Mouse (Mus musculus) kidney, adult 2 months (tissue): ENCODE measurements around the gene Troap. TPM values are rescaled to one million over a fixed set of nuclear protein-coding genes. Genes with fewer than 3 reads are reported as not detected.

Experiments used
- DNase-seq: peaks from one replicate; pipeline ENCODE4 v3.0.0; 2021
- H3K27ac ChIP-seq: fragments of 200-500 bp; 2 replicates; pipeline ENCODE4 v1.5.1; 2012; ENCODE audit warnings: low read depth, low read length, control low read depth, inconsistent platforms; ENCODE audit not compliant: insufficient read depth
- H3K27me3 ChIP-seq: fragments of 200-500 bp; replicated peaks from 2 replicates; pipeline ENCODE4 v1.6.1; 2012; ENCODE audit warnings: mild to moderate bottlenecking, moderate library complexity, low read length, inconsistent platforms; ENCODE audit not compliant: control insufficient read depth, insufficient read depth
- H3K36me3 ChIP-seq: fragments of 200-500 bp; 2 replicates; pipeline ENCODE4 v1.6.1; 2012; ENCODE audit warnings: mild to moderate bottlenecking, moderate library complexity, low read length, inconsistent platforms; ENCODE audit not compliant: control insufficient read depth, insufficient read depth
- H3K4me1 ChIP-seq: fragments of 200-500 bp; 2 replicates; pipeline ENCODE4 v1.6.1; 2011; ENCODE audit warnings: low read length; ENCODE audit not compliant: control insufficient read depth, insufficient read depth
- H3K4me3 ChIP-seq: fragments of 200-500 bp; 2 replicates; pipeline ENCODE4 v1.5.1; 2011; ENCODE audit warnings: mild to moderate bottlenecking, low read depth, low read length, control low read depth; ENCODE audit not compliant: insufficient read depth
- CTCF ChIP-seq: fragments of 200-500 bp; conservative IDR thresholded peaks from 2 replicates; pipeline ENCODE4 v1.5.1; 2011; ENCODE audit warnings: low read depth, mild to moderate bottlenecking, control low read depth, low read length, moderate library complexity, mixed read lengths; ENCODE audit not compliant: insufficient read depth, insufficient read length
- POLR2A ChIP-seq: fragments of 200-500 bp; IDR thresholded peaks from one replicate; pipeline ENCODE4 v1.6.1; 2011; ENCODE audit warnings: low read depth, low read length, control low read depth
- WGBS: fragments of 180-500 bp; shearing (Covaris S2); methylation state at CpG from one replicate; pipeline ENCODE4 v1.1.7; 2018; 5-methylcytosine and 5-hydroxymethylcytosine counted together
- polyA plus RNA-seq: library from polyadenylated mRNA; depleted of rRNA; stranded (reverse); fragments of >200 nt; gene quantifications from 2 replicates; pipeline ENCODE4 v1.2.3, GENCODE M21; 2012

Troap gene
- polyA plus RNA-seq, 1 experiment: 0.33 TPM

DNA sequence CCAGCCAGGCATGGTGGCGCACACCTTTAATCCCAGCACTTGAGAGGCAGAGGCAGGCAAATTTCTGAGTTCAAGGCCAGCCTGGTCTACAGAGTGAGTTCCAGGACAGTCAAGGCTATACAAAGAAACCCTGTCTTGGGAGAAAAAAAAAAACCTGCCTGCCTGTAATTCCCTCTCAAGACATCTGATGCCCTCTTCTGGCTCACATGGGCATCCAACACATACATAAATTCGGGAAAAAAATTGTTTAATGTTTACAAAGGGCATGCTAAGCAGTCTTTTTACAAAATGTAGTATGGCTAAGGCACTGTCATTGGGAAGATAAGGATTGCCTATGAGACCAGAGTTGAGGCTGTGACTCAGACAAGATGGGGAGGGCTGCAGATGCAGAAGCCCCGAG is 5.4 kb downstream of the Troap start:
- Histone ChIP-seq H3K4me1 (peaks cover 9% of the 10 kb centered on the region; the same call in 1 of the 2 replicates), H3K36me3 (no peaks in the 10 kb centered on the region), H3K4me3 (no peak overlapping the region), H3K27ac (no peak overlapping the region), H3K27me3 (no peaks in the 10 kb centered on the region)
- whole genome bisulfite sequencing: 78% methylated on average over 3 of the region's 3 CpGs
- no peak for DNase-seq
- TF ChIP-seq POLR2A: no peak
- no peak for TF ChIP-seq CTCF

DNA sequence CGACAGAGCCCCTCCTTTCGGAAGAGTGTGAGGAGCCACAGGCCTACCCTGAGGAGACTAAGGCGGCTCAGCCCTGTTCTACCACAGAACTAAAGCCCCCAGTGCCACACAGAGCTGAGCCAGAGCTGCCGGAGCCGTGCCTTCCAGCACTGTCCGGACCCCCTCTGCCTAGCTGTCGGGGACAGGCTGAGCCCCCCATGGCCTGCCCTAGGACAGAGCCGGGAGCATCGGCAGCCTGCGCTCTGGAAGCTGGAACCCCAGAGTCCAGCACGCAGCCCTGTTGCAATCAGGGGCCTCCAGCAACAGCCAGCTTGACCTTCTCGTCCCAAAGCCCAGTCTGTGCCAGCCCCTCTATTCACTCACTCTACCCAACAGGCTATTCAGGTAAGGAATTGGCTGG is 7.9 kb downstream of the Troap start:
- WGBS: 96% methylated on average over 12 of the region's 12 CpGs
- no peak overlapping the region for H3K27ac ChIP-seq
- DNase-seq: no peak

DNA sequence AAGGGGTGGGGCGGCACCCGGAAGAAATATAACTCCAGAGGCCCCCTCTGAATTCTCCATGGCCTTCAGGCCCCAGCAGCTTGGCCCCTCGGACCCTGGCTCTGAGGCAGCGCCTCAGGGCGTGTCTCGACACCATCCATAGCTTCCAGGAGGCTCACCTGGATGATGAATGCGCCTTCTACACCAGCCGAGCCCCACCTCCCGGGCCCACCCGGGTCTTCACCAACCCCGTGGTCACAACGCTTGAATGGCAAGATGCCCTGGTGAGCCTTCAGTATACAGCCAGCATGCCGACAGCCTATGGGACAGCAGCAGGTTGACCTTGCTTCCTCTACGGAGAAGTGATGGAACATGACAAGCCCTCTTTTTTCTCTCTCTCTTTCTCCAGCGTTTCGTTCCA is 8.5 kb downstream of the Troap start:
- H3K4me1 ChIP-seq: peaks cover 9% of the 10 kb centered on the region; the same call in 1 of the 2 replicates
- 84% methylated on average over 16 of the region's 16 CpGs for WGBS
- no peak for DNase-seq
- no peaks in the 10 kb centered on the region for H3K36me3 ChIP-seq
- no peak overlapping the region for H3K27ac ChIP-seq
- TF ChIP-seq CTCF (no peak), POLR2A (no peak)
- no peaks in the 10 kb centered on the region for H3K27me3 ChIP-seq
- H3K4me3 ChIP-seq: no peak overlapping the region

More for the DNA sequence above, 7.9 kb downstream of the Troap start:
- TF ChIP-seq CTCF: no peak
- no peak for TF ChIP-seq POLR2A
- Histone ChIP-seq H3K4me3 (no peak overlapping the region), H3K36me3 (no peaks in the 10 kb centered on the region), H3K4me1 (peaks cover 9% of the 10 kb centered on the region; the same call in 1 of the 2 replicates), H3K27me3 (no peaks in the 10 kb centered on the region)

DNA sequence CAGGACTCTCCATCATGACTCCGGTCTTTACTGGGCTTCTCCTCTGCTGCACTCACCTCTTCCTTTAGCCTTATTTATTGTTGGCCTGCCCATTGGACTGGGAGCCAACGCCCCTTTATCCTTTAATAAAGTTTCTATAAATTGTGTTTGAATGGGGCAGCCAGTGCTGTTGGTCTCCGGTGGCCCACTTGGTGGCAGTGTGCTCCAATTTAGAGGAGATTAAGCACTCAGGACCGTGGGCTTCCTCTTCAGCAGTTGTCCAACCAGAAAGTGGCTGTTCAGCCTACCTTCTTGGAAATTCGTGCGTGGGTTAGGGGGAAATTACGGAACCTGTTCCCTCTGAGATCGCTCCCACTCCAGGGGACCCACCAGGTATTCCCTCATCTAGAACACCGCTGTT is 8.9 kb downstream of the Troap start:
- no peak overlapping the region for H3K27ac ChIP-seq
- WGBS: 62% methylated on average over 9 of the region's 9 CpGs
- no peaks in the 10 kb centered on the region for H3K36me3 ChIP-seq
- H3K27me3 ChIP-seq: no peaks in the 10 kb centered on the region
- no peak overlapping the region for H3K4me3 ChIP-seq
- H3K4me1 ChIP-seq: peaks cover 9% of the 10 kb centered on the region; the same call in 1 of the 2 replicates
- DNase-seq: peak; percentile 70
- no peak for TF ChIP-seq POLR2A
- TF ChIP-seq CTCF: peak; percentile 92

GRCm38 (mm10) chr15:99083867-99084557 is 9.6 kb downstream of the Troap start:
- DNase-seq: peak; percentile 70
- Histone ChIP-seq H3K27ac (peak overlapping the region; percentile 43), H3K27me3 (no peaks in the 10 kb centered on the region), H3K4me3 (no peak overlapping the region), H3K4me1 (peaks cover 9% of the 10 kb centered on the region; the same call in 1 of the 2 replicates), H3K36me3 (no peaks in the 10 kb centered on the region)
- WGBS: 30% methylated on average over 11 of the region's 11 CpGs
- TF ChIP-seq CTCF: no peak
- no peak for TF ChIP-seq POLR2A

- no peak for TF ChIP-seq POLR2A
- no peak for TF ChIP-seq CTCF
- H3K27me3 ChIP-seq: no peaks in the 10 kb centered on the region
- H3K36me3 ChIP-seq: no peaks in the 10 kb centered on the region
- DNase-seq: no peak
- no peak overlapping the region for H3K4me3 ChIP-seq
- 48% methylated on average over 19 of the region's 19 CpGs for WGBS
- H3K27ac ChIP-seq: 0 out of 2 replicates have a peak overlapping the region, but pooled peaks have one; percentile 12
- peaks cover 9% of the 10 kb centered on the region; the same call in 1 of the 2 replicates for H3K4me1 ChIP-seq
Measured at GRCm38 (mm10) chr15:99084618-99085017, 10.2 kb downstream of the Troap start.

- Histone ChIP-seq H3K4me1 (peaks cover 9% of the 10 kb centered on the region; the same call in 1 of the 2 replicates), H3K27ac (no peak overlapping the region), H3K27me3 (no peaks in the 10 kb centered on the region), H3K4me3 (no peak overlapping the region), H3K36me3 (no peaks in the 10 kb centered on the region)
- peak; percentile 67 for DNase-seq
- no peak for TF ChIP-seq POLR2A
- TF ChIP-seq CTCF: no peak
- WGBS: 89% methylated on average over 4 of the region's 4 CpGs
Measured at GRCm38 (mm10) chr15:99085997-99086396, 11.6 kb downstream of the Troap start.
